Mouse (Mus musculus): ENCODE measurements at regions not wholly inside any gene's neighbourhood (a gene's known extent, or its start where the extent isn't known, plus 50 kb on each side); places are given as distances from the start of the nearest gene placed in this dataset.

- TF ChIP-seq CTCF (conservative IDR thresholded peaks at IDR 0.05 in 1 of 2, IDR thresholded peaks at IDR 0.05 in 1 of 2; ENCODE audit: low read depth in 2 of 2, low read length in 2 of 2) = no peak
- TF ChIP-seq ZNF384 (IDR thresholded peaks at IDR 0.05; ENCODE audit: low read depth, low read length) = no peak
- TF ChIP-seq POLR2A (IDR thresholded peaks at IDR 0.05; ENCODE audit: low read depth, low read length) = no peak
- no peak for TF ChIP-seq E2F4 (IDR thresholded peaks at IDR 0.05; ENCODE audit: insufficient replicate concordance, low read depth, low read length)
- no peak for TF ChIP-seq UBTF (IDR thresholded peaks at IDR 0.05; ENCODE audit: low read depth, low read length)
- no peak for TF ChIP-seq RAD21 (IDR thresholded peaks at IDR 0.05; ENCODE audit: low read depth, low read length)
- TF ChIP-seq ZC3H11A (IDR thresholded peaks at IDR 0.05; ENCODE audit: low read depth, low read length) = no peak
- TF ChIP-seq MAX (IDR thresholded peaks at IDR 0.05; ENCODE audit: low read length) = no peak
Measured at GRCm38 (mm10) chr13:115595126-115595671, 493.4 kb upstream of the Itga1 start.
